Mouse (Mus musculus) liver, embryonic 14 days (tissue): ENCODE results near the gene Cbln3. TPM values are rescaled to one million over a fixed set of nuclear protein-coding genes. Genes with fewer than 3 reads are reported as not detected.

Experiments used
- polyA plus RNA-seq: library from polyadenylated mRNA; depleted of rRNA; stranded (reverse); fragments of >200 nt; gene quantifications from 2 replicates; pipeline ENCODE4 v1.2.3, GENCODE M21; 2012; rRNA removed

Cbln3 gene
- 0.10 and 0.16 TPM in 2 replicates for polyA plus RNA-seq

DNA sequence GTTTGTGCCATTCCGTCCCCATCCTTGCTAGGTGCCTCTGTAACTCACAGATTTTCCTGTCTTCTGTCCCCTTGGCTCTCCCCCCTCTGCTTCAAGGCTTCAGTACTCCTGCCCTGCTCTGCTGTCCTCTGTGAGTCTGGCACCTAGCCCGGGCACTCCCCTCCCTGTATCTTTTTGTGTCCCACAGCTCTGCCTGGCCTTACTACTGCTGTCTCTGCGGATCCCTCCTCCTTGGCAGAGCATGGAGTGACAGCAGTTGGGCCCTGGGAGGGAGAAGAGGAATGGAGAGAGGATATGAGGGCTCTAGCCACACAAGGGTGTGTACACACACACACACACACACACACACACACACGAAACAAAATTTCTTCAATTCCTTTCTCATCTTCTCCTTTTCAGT, at the start of gene Cbln3:
Cbln3 (minus strand) TSS at position 227 of the 400 bp plus-strand sequence.

DNA sequence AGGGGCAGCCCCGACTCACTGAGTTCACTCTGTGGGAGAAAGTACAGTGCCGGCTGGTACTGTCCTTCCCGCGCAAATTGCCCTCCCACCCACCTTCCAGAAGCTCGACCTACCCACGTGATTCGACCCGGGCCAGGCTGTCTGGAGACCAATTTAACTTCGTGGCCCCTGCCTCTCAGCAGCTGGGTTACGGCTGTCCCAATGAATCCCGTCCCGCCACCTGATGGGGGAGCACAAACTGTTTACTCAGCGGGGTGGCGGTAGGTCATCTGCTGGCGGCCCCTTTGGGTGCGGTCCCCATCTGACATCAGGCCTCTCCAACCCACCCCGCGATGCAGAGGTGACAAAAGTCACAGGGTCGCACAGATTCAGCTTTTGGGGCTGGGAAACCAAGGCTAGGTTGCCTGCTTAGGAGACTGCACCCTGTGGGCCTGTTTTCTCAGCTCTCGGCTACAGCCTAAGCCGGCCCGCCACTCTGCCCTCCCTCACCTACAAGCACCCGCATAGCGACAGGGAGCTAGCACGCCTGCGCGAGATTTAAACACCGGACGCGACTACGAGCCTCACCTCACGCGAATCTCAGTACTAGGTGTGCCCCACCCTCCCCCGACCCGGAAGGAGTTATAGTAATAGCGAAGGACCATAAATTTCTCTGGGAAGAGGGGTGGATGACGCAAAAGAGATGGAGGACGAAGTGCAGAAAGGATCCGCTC, 15.7 kb upstream of the Cbln3 start, which contains the start of gene Sdr39u1:
Sdr39u1 (minus strand) TSS at position 593 of the 713 bp plus-strand sequence.

DNA sequence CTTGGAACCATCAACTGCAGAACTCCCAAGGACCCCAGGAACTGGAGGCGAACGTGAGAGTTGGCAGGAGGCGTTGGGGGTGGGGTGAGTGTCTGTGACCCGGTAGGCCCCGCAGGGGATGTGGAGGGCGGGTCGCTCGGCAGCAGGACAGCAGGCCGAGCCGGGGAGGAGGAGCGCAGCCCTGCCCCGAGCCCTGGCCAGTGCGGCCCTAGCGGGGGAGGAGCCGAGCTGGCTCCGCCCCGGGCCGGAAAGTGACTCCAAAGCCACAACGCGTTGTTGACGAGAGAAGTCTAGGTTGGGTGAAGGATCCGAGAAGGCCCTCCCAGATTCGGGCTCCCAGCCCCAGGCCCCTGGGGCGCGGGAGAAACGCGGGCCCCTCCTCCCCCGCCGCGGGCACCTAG, 521 bp upstream of the Cbln3 start, which contains the start of gene Khnyn:
Khnyn (plus strand) TSS at position 235 of the 401 bp plus-strand sequence.

DNA sequence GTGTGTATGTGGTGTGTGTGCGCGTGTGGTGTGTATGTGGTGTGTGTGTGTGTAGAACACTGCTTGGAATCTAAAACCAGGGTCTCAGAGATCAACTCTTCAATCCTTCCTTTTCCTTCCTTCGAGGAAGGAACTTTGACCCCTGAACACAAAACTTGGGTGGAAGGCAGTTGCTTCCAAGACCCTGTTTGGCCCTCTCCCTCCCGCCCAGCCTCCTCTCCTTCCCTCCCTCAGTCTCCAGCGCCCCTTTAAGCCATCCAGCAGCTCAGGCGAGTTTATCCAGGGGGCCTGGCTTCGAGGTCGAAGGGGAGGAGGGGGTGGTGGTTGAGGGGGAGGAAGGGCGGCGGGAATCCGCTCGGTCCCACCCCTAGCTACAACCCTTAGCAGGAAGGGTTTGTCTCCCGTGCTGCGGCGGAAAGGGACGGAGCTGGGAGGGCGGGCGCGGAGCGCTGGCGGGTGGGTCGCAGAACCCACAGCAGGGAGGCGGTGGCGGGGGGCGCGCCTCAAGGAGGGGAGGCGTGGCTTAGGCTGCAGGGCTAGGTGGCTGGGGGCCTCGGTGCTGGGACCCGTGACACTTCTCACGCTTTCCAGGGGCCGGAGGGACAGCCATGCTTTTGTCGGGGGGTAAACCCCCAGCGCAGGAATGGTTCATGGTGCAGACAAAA, 30.4 kb downstream of the Cbln3 start, which contains the start of gene Nynrin:
Nynrin (plus strand) TSS at position 390 of the 665 bp plus-strand sequence.

Other genes with a start within 250 kb of the Cbln3 start
- gene Ipo4, start 248.4 kb downstream of the Cbln3 start, polyA plus RNA-seq = 24.1 TPM in 2 replicates
- gene Gm49378, start 246.5 kb downstream of the Cbln3 start, polyA plus RNA-seq = 1.5 and 1.6 TPM in 2 replicates
- gene Tm9sf1, start 240.6 kb downstream of the Cbln3 start, polyA plus RNA-seq = 25.0 and 29.3 TPM in 2 replicates
- gene Tssk4, start 234.2 kb downstream of the Cbln3 start, polyA plus RNA-seq = 0.35 and 0.44 TPM in 2 replicates
- gene Mdp1, start 223.9 kb downstream of the Cbln3 start, polyA plus RNA-seq = 14.2 and 15.2 TPM in 2 replicates
- 13.3 and 16.5 TPM in 2 replicates for gene Gmpr2, start 212.5 kb downstream of the Cbln3 start, polyA plus RNA-seq
- 177 and 195 TPM in 2 replicates for gene Nedd8, start 212.3 kb downstream of the Cbln3 start, polyA plus RNA-seq
- gene Tinf2, start 202.6 kb downstream of the Cbln3 start, polyA plus RNA-seq = 15.3 and 17.8 TPM in 2 replicates
- gene Tgm1, start 170.5 kb downstream of the Cbln3 start, polyA plus RNA-seq = 2.4 and 2.5 TPM in 2 replicates
- 10.6 and 12.3 TPM in 2 replicates for gene Rabggta, start 162.1 kb downstream of the Cbln3 start, polyA plus RNA-seq
- gene Dhrs1, start 138.7 kb downstream of the Cbln3 start, polyA plus RNA-seq = 27.6 and 31.2 TPM in 2 replicates
- gene Nop9, start 138.7 kb downstream of the Cbln3 start, polyA plus RNA-seq = 12.2 and 15.0 TPM in 2 replicates
- 36.1 and 38.6 TPM in 2 replicates for gene Cideb, start 125.9 kb downstream of the Cbln3 start, polyA plus RNA-seq
- 0.57 and 0.65 TPM in 2 replicates for gene Ltb4r2, start 123.0 kb downstream of the Cbln3 start, polyA plus RNA-seq
- gene Ltb4r1, start 118.4 kb downstream of the Cbln3 start, polyA plus RNA-seq = 2.2 and 3.1 TPM in 2 replicates
- gene Adcy4, start 100.3 kb downstream of the Cbln3 start, polyA plus RNA-seq = 0.86 and 0.99 TPM in 2 replicates
- gene Ripk3, start 95.5 kb downstream of the Cbln3 start, polyA plus RNA-seq = 12.6 and 15.4 TPM in 2 replicates
- gene Nfatc4, start 61.2 kb downstream of the Cbln3 start, polyA plus RNA-seq = 0.71 and 1.5 TPM in 2 replicates
- gene Nynrin, start 30.4 kb downstream of the Cbln3 start, polyA plus RNA-seq = 1.6 and 1.7 TPM in 2 replicates
- 7.3 and 8.4 TPM in 2 replicates for gene Khnyn, start 555 bp upstream of the Cbln3 start, polyA plus RNA-seq
- 5.3 and 6.1 TPM in 2 replicates for gene Sdr39u1, start 15.9 kb upstream of the Cbln3 start, polyA plus RNA-seq
- gene Cma1, start 60.3 kb upstream of the Cbln3 start, polyA plus RNA-seq = 0.07 and 0.12 TPM in 2 replicates
- not detected in 2 replicates for gene Cma2, start 66.6 kb upstream of the Cbln3 start, polyA plus RNA-seq
- gene Mcpt1, start 133.6 kb upstream of the Cbln3 start, polyA plus RNA-seq = 0.02 TPM in 1 of 2 replicates, not detected in the other
- gene Mcpt9, start 146.1 kb upstream of the Cbln3 start, polyA plus RNA-seq = not detected in 2 replicates
- 0.03 and 0.05 TPM in 2 replicates for gene Mcpt2, start 157.6 kb upstream of the Cbln3 start, polyA plus RNA-seq
- gene Mcpt4, start 177.9 kb upstream of the Cbln3 start, polyA plus RNA-seq = not detected in 2 replicates
- gene Mcpt8, start 200.9 kb upstream of the Cbln3 start, polyA plus RNA-seq = 1.3 and 1.4 TPM in 2 replicates
- gene Ctsg, start 218.2 kb upstream of the Cbln3 start, polyA plus RNA-seq = 28.2 and 49.2 TPM in 2 replicates
- gene Gzme, start 236.2 kb upstream of the Cbln3 start, polyA plus RNA-seq = 0.06 TPM in 1 of 2 replicates, not detected in the other
- gene Gzmd, start 248.2 kb upstream of the Cbln3 start, polyA plus RNA-seq = 0.12 TPM in 1 of 2 replicates, not detected in the other